Mouse (Mus musculus) stomach, postnatal 0 days (tissue): ENCODE measurements at regions not wholly inside any gene's neighbourhood (a gene's known extent, or its start where the extent isn't known, plus 50 kb on each side); places are given as distances from the start of the nearest gene placed in this dataset.

Source experiments
- CTCF ChIP-seq: IDR thresholded peaks from 2 replicates; pipeline ENCODE4 v1.5.1; 2016; ENCODE audit warnings: antibody characterized with exemption, low read depth, mild to moderate bottlenecking, moderate library complexity
- EP300 ChIP-seq: optimal IDR thresholded peaks from 2 replicates; pipeline ENCODE3; 2016; ENCODE audit warnings: antibody characterized with exemption

DNA sequence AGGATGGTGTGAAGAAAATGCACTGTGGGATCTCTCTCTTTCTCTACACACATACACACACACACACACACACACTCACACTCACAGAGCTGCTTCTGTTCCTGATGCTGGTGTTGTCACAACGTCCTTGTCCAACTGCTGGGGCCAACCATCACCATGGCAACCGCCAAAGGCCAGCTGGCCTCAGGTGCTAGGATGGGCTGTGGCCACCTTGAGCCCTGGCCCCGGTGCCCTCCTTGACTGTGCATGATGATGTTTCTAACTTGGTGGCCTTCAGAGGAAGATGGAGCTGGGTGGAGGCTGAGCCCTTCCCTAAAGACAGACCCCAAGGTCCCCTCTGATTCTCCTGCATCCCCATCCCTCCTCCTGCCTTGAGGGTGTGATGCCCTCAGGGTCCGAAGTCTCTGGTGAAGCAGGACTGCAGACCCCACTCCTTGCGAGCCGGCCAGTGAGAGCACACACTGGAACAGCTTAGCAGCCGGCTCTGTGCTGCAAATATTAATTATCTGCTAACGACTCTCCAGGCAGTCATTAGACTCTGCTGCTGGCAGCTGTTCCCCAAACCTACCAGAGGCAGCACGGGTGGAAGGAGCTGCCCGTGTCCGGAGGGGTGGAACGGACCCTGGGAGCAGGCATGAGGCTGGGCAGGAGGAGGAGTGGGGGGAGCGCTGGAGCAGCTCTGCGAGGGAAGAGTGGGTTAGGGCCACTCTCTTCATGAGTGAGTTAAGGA lies 154.8 kb downstream of the Rbm19 start:
- no peak for TF ChIP-seq CTCF
- no peak for TF ChIP-seq EP300
